Mouse (Mus musculus) heart, embryonic 16.5 days (tissue): Measurements from ENCODE around the gene Arid3a. TPM values are rescaled to one million over a fixed set of nuclear protein-coding genes. Genes with fewer than 3 reads are reported as not detected.

Experiments
- ATAC-seq: fragments of 200-750 bp; cut with Nextera tagmentation; replicated peaks from 2 replicates; pipeline ENCODE4 v1.8.0; 2017; ENCODE audit warnings: moderate number of reproducible peaks; ENCODE audit not compliant: insufficient read depth, low FRiP score; ENCODE audit errors: extremely low read depth
- H3K27ac ChIP-seq: fragments of 300-500 bp; sonication (generic); 2 replicates; pipeline ENCODE4 v1.5.1; 2014; ENCODE audit warnings: mild to moderate bottlenecking, low read length, control low read depth, moderate library complexity
- H3K27me3 ChIP-seq: fragments of 300-500 bp; sonication (generic); 2 replicates; pipeline ENCODE4 v1.6.1; 2014; ENCODE audit warnings: low read length, mixed read lengths; ENCODE audit not compliant: control insufficient read depth, insufficient read depth
- H3K36me3 ChIP-seq: fragments of 300-500 bp; sonication (generic); 2 replicates; pipeline ENCODE4 v1.6.1; 2014; ENCODE audit not compliant: control insufficient read depth, insufficient read depth
- H3K4me1 ChIP-seq: fragments of 300-500 bp; sonication (generic); 2 replicates; pipeline ENCODE4 v1.6.1; 2014; ENCODE audit warnings: low read length, mixed read lengths; ENCODE audit not compliant: control insufficient read depth, insufficient read depth
- H3K4me2 ChIP-seq: fragments of 300-500 bp; sonication (generic); 2 replicates; pipeline ENCODE4 v1.6.1; 2014; ENCODE audit warnings: low read depth, mild to moderate bottlenecking, control low read depth, low read length
- H3K4me3 ChIP-seq: fragments of 300-500 bp; sonication (generic); 2 replicates; pipeline ENCODE4 v1.5.1; 2014; ENCODE audit warnings: mild to moderate bottlenecking, control low read depth, low read length
- H3K9ac ChIP-seq: fragments of 300-500 bp; sonication (generic); 2 replicates; pipeline ENCODE4 v1.6.1; 2014; ENCODE audit warnings: low read length, control low read depth
- H3K9me3 ChIP-seq: fragments of 300-500 bp; sonication (generic); replicated peaks from 2 replicates; pipeline ENCODE4 v1.6.1; 2016; ENCODE audit warnings: low read length; ENCODE audit not compliant: control insufficient read depth
- WGBS: fragments of 180-500 bp; shearing (Covaris S2); extraction: QIAGEN DNeasy Blood & Tissue Kit; methylation state at CpG from one replicate; pipeline ENCODE4 v1.1.7; 2014; 5-methylcytosine and 5-hydroxymethylcytosine counted together
- polyA plus RNA-seq: library from polyadenylated mRNA; unstranded; fragments of >200 nt; fragmentation: Nextera tagmentation; extraction: Ambion mirVana; gene quantifications from 2 replicates; pipeline ENCODE4 v1.2.1, GENCODE M21; 2015

Arid3a gene
- polyA plus RNA-seq, 1 experiment from 2014 or later = 1.5 TPM

GRCm38 (mm10) chr10:79997819-79998218 lies 71.0 kb downstream of the Arid3a start:
- ATAC-seq = 0 out of 2 replicates have a peak, but pooled peaks have one; percentile 20
- Histone ChIP-seq H3K9me3 (no peaks in the 10 kb centered on the region), H3K27me3 (peaks cover 6% of the 10 kb centered on the region; the same call in 1 of the 2 replicates), H3K4me2 (peak overlapping the region; percentile 89), H3K27ac (peak overlapping the region; percentile 71), H3K9ac (peak overlapping the region; percentile 78), H3K4me1 (peaks cover 18% of the 10 kb centered on the region), H3K4me3 (peak overlapping the region; percentile 68), H3K36me3 (peaks cover 16% of the 10 kb centered on the region)
- WGBS = 12% methylated on average over 15 of the region's 15 CpGs

- H3K4me1 ChIP-seq = peaks cover 17% of the 10 kb centered on the region
Measured at GRCm38 (mm10) chr10:80001945-80002344, 75.1 kb downstream of the Arid3a start.

GRCm38 (mm10) chr10:80002829-80003228 lies 76.0 kb downstream of the Arid3a start:
- Histone ChIP-seq H3K4me2 (no peak overlapping the region), H3K27ac (no peak overlapping the region), H3K27me3 (peaks cover 6% of the 10 kb centered on the region; the same call in 1 of the 2 replicates), H3K4me1 (peaks cover 9% of the 10 kb centered on the region), H3K4me3 (no peak overlapping the region), H3K9ac (no peak overlapping the region), H3K9me3 (no peaks in the 10 kb centered on the region), H3K36me3 (no peaks in the 10 kb centered on the region)
- 31% methylated on average over 21 of the region's 21 CpGs for WGBS
- ATAC-seq = no peak

More at GRCm38 (mm10) chr10:80001945-80002344, 75.1 kb downstream of the Arid3a start:
- no peaks in the 10 kb centered on the region for H3K36me3 ChIP-seq
- H3K4me3 ChIP-seq = no peak overlapping the region
- peaks cover 6% of the 10 kb centered on the region; the same call in 1 of the 2 replicates for H3K27me3 ChIP-seq
- H3K4me2 ChIP-seq = no peak overlapping the region
- no peak overlapping the region for H3K27ac ChIP-seq
- no peak overlapping the region for H3K9ac ChIP-seq
- no peak for ATAC-seq
- H3K9me3 ChIP-seq = no peaks in the 10 kb centered on the region
- WGBS = 77% methylated on average over 9 of the region's 9 CpGs

- Histone ChIP-seq H3K27ac (peak overlapping the region; percentile 11; the same call in 1 of the 2 replicates), H3K4me2 (no peak overlapping the region), H3K36me3 (no peaks in the 10 kb centered on the region), H3K9ac (no peak overlapping the region), H3K4me1 (peaks cover 5% of the 10 kb centered on the region; the same call in 1 of the 2 replicates), H3K4me3 (no peak overlapping the region), H3K27me3 (peaks cover 6% of the 10 kb centered on the region; the same call in 1 of the 2 replicates), H3K9me3 (no peaks in the 10 kb centered on the region)
- 56% methylated on average over 9 of the region's 9 CpGs for WGBS
- no peak for ATAC-seq
Measured at GRCm38 (mm10) chr10:80003374-80004232, 76.8 kb downstream of the Arid3a start.

- no peak for ATAC-seq
- H3K9ac ChIP-seq = no peak overlapping the region
- peaks cover 3% of the 10 kb centered on the region; the same call in 1 of the 2 replicates for H3K36me3 ChIP-seq
- no peaks in the 10 kb centered on the region for H3K9me3 ChIP-seq
- no peak overlapping the region for H3K4me3 ChIP-seq
- peaks cover 5% of the 10 kb centered on the region; the same call in 1 of the 2 replicates for H3K4me1 ChIP-seq
- WGBS = 70% methylated on average over 8 of the region's 8 CpGs
- no peak overlapping the region for H3K27ac ChIP-seq
- peaks cover 6% of the 10 kb centered on the region; the same call in 1 of the 2 replicates for H3K27me3 ChIP-seq
- no peak overlapping the region for H3K4me2 ChIP-seq
Measured at GRCm38 (mm10) chr10:80004233-80004705, 77.4 kb downstream of the Arid3a start.

Other genes with a start within 250 kb of the Arid3a start
- 98.0 and 101 TPM in 2 replicates for gene Cdc34, start 244.8 kb upstream of the Arid3a start, polyA plus RNA-seq
- gene Gzmm, start 238.0 kb upstream of the Arid3a start, polyA plus RNA-seq = 1.1 and 1.3 TPM in 2 replicates
- 1,046 and 1,072 TPM in 2 replicates for gene Bsg, start 222.6 kb upstream of the Arid3a start, polyA plus RNA-seq
- not detected in 2 replicates for gene Hcn2, start 210.4 kb upstream of the Arid3a start, polyA plus RNA-seq
- 36.1 and 36.3 TPM in 2 replicates for gene Polrmt, start 180.5 kb upstream of the Arid3a start, polyA plus RNA-seq
- gene Fgf22, start 172.0 kb upstream of the Arid3a start, polyA plus RNA-seq = 0.13 TPM in 1 of 2 replicates, not detected in the other
- gene Rnf126, start 160.1 kb upstream of the Arid3a start, polyA plus RNA-seq = 56.0 and 57.4 TPM in 2 replicates
- gene Fstl3, start 149.8 kb upstream of the Arid3a start, polyA plus RNA-seq = 22.6 and 26.7 TPM in 2 replicates
- 2.9 and 7.9 TPM in 2 replicates for gene Prss57, start 136.1 kb upstream of the Arid3a start, polyA plus RNA-seq
- gene Palm, start 133.5 kb upstream of the Arid3a start, polyA plus RNA-seq = 59.6 and 67.6 TPM in 2 replicates
- gene Misp, start 106.1 kb upstream of the Arid3a start, polyA plus RNA-seq = 1.8 and 1.9 TPM in 2 replicates
- gene Ptbp1, start 72.6 kb upstream of the Arid3a start, polyA plus RNA-seq = 125 and 146 TPM in 2 replicates
- 1.2 and 1.9 TPM in 2 replicates for gene Prtn3, start 52.6 kb upstream of the Arid3a start, polyA plus RNA-seq
- gene Plppr3, start 52.4 kb upstream of the Arid3a start, polyA plus RNA-seq = 9.1 and 9.8 TPM in 2 replicates
- 0.20 and 1.1 TPM in 2 replicates for gene Elane, start 40.8 kb upstream of the Arid3a start, polyA plus RNA-seq
- not detected in 2 replicates for gene Cfd, start 36.2 kb upstream of the Arid3a start, polyA plus RNA-seq
- 44.9 and 45.2 TPM in 2 replicates for gene Med16, start 18.1 kb upstream of the Arid3a start, polyA plus RNA-seq
- gene Gm26602, start 16.2 kb upstream of the Arid3a start, polyA plus RNA-seq = 2.4 and 13.2 TPM in 2 replicates
- gene Kiss1r, start 10.1 kb upstream of the Arid3a start, polyA plus RNA-seq = 0.49 and 0.64 TPM in 2 replicates
- gene R3hdm4, start 5.8 kb upstream of the Arid3a start, polyA plus RNA-seq = 112 and 114 TPM in 2 replicates
- gene Wdr18, start 33.1 kb downstream of the Arid3a start, polyA plus RNA-seq = 69.6 TPM in 2 replicates
- 0.25 and 0.35 TPM in 2 replicates for gene Grin3b, start 43.7 kb downstream of the Arid3a start, polyA plus RNA-seq
- 10.6 and 13.5 TPM in 2 replicates for gene Tmem259, start 57.3 kb downstream of the Arid3a start, polyA plus RNA-seq
- 218 and 255 TPM in 2 replicates for gene Cnn2, start 61.5 kb downstream of the Arid3a start, polyA plus RNA-seq
- 3.2 TPM in 2 replicates for gene Abca7, start 69.5 kb downstream of the Arid3a start, polyA plus RNA-seq
- gene Arhgap45, start 89.6 kb downstream of the Arid3a start, polyA plus RNA-seq = 10.9 and 17.7 TPM in 2 replicates
- 136 and 144 TPM in 2 replicates for gene Polr2e, start 112.8 kb downstream of the Arid3a start, polyA plus RNA-seq
- 668 and 748 TPM in 2 replicates for gene Gpx4, start 120.1 kb downstream of the Arid3a start, polyA plus RNA-seq
- gene Sbno2, start 178.5 kb downstream of the Arid3a start, polyA plus RNA-seq = 11.7 and 13.5 TPM in 2 replicates
- gene Stk11, start 188.8 kb downstream of the Arid3a start, polyA plus RNA-seq = 13.8 and 15.3 TPM in 2 replicates
- gene Atp5d, start 211.6 kb downstream of the Arid3a start, polyA plus RNA-seq = 1,107 and 1,132 TPM in 2 replicates
- 2.5 TPM in 2 replicates for gene Cbarp, start 213.8 kb downstream of the Arid3a start, polyA plus RNA-seq
- 10.3 and 13.0 TPM in 2 replicates for gene Midn, start 221.2 kb downstream of the Arid3a start, polyA plus RNA-seq
- 85.3 and 87.6 TPM in 2 replicates for gene Cirbp, start 238.9 kb downstream of the Arid3a start, polyA plus RNA-seq
- gene 1600002K03Rik, start 245.9 kb downstream of the Arid3a start, polyA plus RNA-seq = 9.7 and 10.7 TPM in 2 replicates